8 mouse cellular contexts compared by ENCODE assay signal in genomic region chr14:59590614-59591013, GRCm38 (mm10). TPM values are rescaled to one million over a fixed set of nuclear protein-coding genes. Genes with fewer than 3 reads are reported as not detected.
DNase-seq lines count a peak whose midpoint lies in the region; ATAC-seq and TF ChIP-seq lines count a peak whose summit lies in the region.

No protein-coding gene starts in this region.

- no peak for ATAC-seq in heart, postnatal 0 days (ENCODE audit: insufficient read depth, low read depth)
- no peak for ATAC-seq in liver, embryonic 14.5 days (ENCODE audit: insufficient read depth)

- H3K27ac ChIP-seq in heart, postnatal 0 days (ENCODE audit: low read depth): no peak overlapping the region
- no peak overlapping the region for H3K27ac ChIP-seq in liver, embryonic 14.5 days

- TF ChIP-seq CTCF in heart, postnatal 0 days (IDR thresholded peaks at IDR 0.05; ENCODE audit: low read depth): peak; percentile 38
- peak; percentile 45; the same call in 1 of the 2 replicates for TF ChIP-seq CTCF in liver, embryonic 14.5 days (IDR thresholded peaks at IDR 0.05; ENCODE audit: low read depth)

- H3K9me3 ChIP-seq in heart, postnatal 0 days (replicated peaks; ENCODE audit: control insufficient read depth, low read length): no peaks in the 10 kb centered on the region
- H3K9me3 ChIP-seq in liver, embryonic 14.5 days (ENCODE audit: control insufficient read depth, low read length): no peaks in the 10 kb centered on the region

- peaks cover 57% of the 10 kb centered on the region for H3K36me3 ChIP-seq in heart, postnatal 0 days (replicated peaks; ENCODE audit: control insufficient read depth, insufficient read depth, low read length)
- peaks cover 27% of the 10 kb centered on the region for H3K36me3 ChIP-seq in liver, embryonic 14.5 days (replicated peaks; ENCODE audit: control insufficient read depth, insufficient read depth, low read depth)

- no peak overlapping the region for H3K4me3 ChIP-seq in heart, postnatal 0 days (ENCODE audit: low read depth, low read length)
- no peak overlapping the region for H3K4me3 ChIP-seq in liver, embryonic 14.5 days (ENCODE audit: insufficient read depth in 1 of 2, low read depth in 2 of 2, low read length in 2 of 2)

- no peak for TF ChIP-seq EP300 in heart, postnatal 0 days (IDR thresholded peaks at IDR 0.05; ENCODE audit: low read depth)
- TF ChIP-seq EP300 in liver, embryonic 14.5 days (IDR thresholded peaks at IDR 0.05; ENCODE audit: low read depth): no peak

- no peaks in the 10 kb centered on the region for H3K4me1 ChIP-seq in heart, postnatal 0 days (ENCODE audit: control insufficient read depth, insufficient read depth)
- H3K4me1 ChIP-seq in liver, embryonic 14.5 days (replicated peaks; ENCODE audit: control insufficient read depth in 2 of 2, insufficient read depth in 2 of 2, low read length in 1 of 2): no peaks in the 10 kb centered on the region

- H3K27me3 ChIP-seq in heart, postnatal 0 days (ENCODE audit: control insufficient read depth, insufficient read depth, low read length): no peaks in the 10 kb centered on the region
- H3K27me3 ChIP-seq in liver, embryonic 14.5 days (ENCODE audit: control insufficient read depth, insufficient read depth, low read length): no peaks in the 10 kb centered on the region

- 69% methylated on average over 1 of the region's 1 CpGs for WGBS in heart, postnatal 0 days
- 67% methylated on average over 1 of the region's 1 CpGs for WGBS in liver, embryonic 14.5 days (ENCODE audit: insufficient replicate concordance)

- H3K9ac ChIP-seq in heart, postnatal 0 days (replicated peaks; ENCODE audit: low read depth, low read length): no peak overlapping the region
- no peak overlapping the region for H3K9ac ChIP-seq in liver, embryonic 14.5 days (replicated peaks)

- H3K4me2 ChIP-seq in heart, postnatal 0 days (ENCODE audit: low read depth, low read length): no peak overlapping the region
- H3K4me2 ChIP-seq in liver, embryonic 14.5 days (ENCODE audit: low read depth): no peak overlapping the region

- no peak for DNase-seq in heart, postnatal 0 days (ENCODE audit: low spot score)
- DNase-seq in heart, adult 8-10 months (ENCODE audit: low spot score): no peak
- peak; percentile 77 for DNase-seq in 3T3-L1 (ENCODE audit: low read depth, low spot score)
- peak; percentile 34 for DNase-seq in ES-CJ7 (ENCODE audit: low read depth, low spot score)
- DNase-seq in liver, embryonic 14.5 days (ENCODE audit: low read depth in 3 of 3, low spot score in 3 of 3): no peak
- no peak for DNase-seq in Muller cell, postnatal 12 days (ENCODE audit: inconsistent ontology term)
- no peak for DNase-seq in cerebellum, adult 9-11 months
- no peak for DNase-seq in layer of hippocampus, adult 8-10 months (ENCODE audit: low spot score in 2 of 2)

RNA-seq across cellular contexts. Expression of gene Cdadc1, which starts 7.1 kb away (rescaled TPM):
- 3.7 and 5.3 TPM in 2 replicates for total RNA-seq in heart, postnatal 0 days (2014; rRNA removed; ENCODE audit: low replicate concordance)
- 30.9 and 32.3 TPM in 2 replicates for polyA plus RNA-seq in heart, postnatal 0 days (2015; fragmentation: Nextera tagmentation; extraction: Ambion mirVana)
- total RNA-seq in heart, adult 8-10 months (2022): 10 to 100 TPM; 44.5 to 62.8 (median 52.1) TPM
- polyA plus RNA-seq in liver, embryonic 14.5 days (2012; rRNA removed): 3.6 and 5.9 TPM in 2 replicates
- 15.7 and 18.4 TPM in 2 replicates for polyA plus RNA-seq in liver, embryonic 14.5 days (2014; fragmentation: Nextera tagmentation; extraction: Ambion mirVana)
- 10 to 100 TPM; 52.6 to 61.9 (median 60.6) TPM for total RNA-seq in layer of hippocampus, adult 8-10 months (2022)

RNA-seq across cellular contexts. Expression of gene Shisa2, which starts 34.5 kb away (rescaled TPM):
- 11.1 and 14.2 TPM in 2 replicates for total RNA-seq in heart, postnatal 0 days (2014; rRNA removed; ENCODE audit: low replicate concordance)
- polyA plus RNA-seq in heart, postnatal 0 days (2015; fragmentation: Nextera tagmentation; extraction: Ambion mirVana): 1.8 and 2.3 TPM in 2 replicates
- total RNA-seq in heart, adult 8-10 months (2022): 1 to 10 TPM in 1 of 4 experiments, under 1 TPM in 3; 0.87 to 1.1 (median 0.90) TPM
- 0.17 and 0.35 TPM in 2 replicates for polyA plus RNA-seq in liver, embryonic 14.5 days (2012; rRNA removed)
- polyA plus RNA-seq in liver, embryonic 14.5 days (2014; fragmentation: Nextera tagmentation; extraction: Ambion mirVana): 0.23 and 0.36 TPM in 2 replicates
- 1 to 10 TPM; 3.2 to 4.3 (median 3.4) TPM for total RNA-seq in layer of hippocampus, adult 8-10 months (2022)

Comparison
In these comparisons a context has a peak if more than half of its experiments do, and no peak if none do; other contexts are left out.
1. DNase-seq: peak in 3T3-L1 (single experiment) and ES-CJ7 (single experiment); none in heart, postnatal 0 days (single experiment), heart, adult 8-10 months (single experiment), liver, embryonic 14.5 days (0 of 3), Muller cell, postnatal 12 days (single experiment), cerebellum, adult 9-11 months (single experiment) and layer of hippocampus, adult 8-10 months (0 of 2).